Mouse (Mus musculus): ENCODE results near the gene Zfp612. TPM values are rescaled to one million over a fixed set of nuclear protein-coding genes. Genes with fewer than 3 reads are reported as not detected.

Gene Zfp612
- polyA plus RNA-seq (2014; fragmentation: Illumina TruSeq; extraction: RNeasy Lipid Tissue Mini Kit (QIAGEN cat#74804); ENCODE audit: low replicate concordance), result 8.8 TPM

DNA sequence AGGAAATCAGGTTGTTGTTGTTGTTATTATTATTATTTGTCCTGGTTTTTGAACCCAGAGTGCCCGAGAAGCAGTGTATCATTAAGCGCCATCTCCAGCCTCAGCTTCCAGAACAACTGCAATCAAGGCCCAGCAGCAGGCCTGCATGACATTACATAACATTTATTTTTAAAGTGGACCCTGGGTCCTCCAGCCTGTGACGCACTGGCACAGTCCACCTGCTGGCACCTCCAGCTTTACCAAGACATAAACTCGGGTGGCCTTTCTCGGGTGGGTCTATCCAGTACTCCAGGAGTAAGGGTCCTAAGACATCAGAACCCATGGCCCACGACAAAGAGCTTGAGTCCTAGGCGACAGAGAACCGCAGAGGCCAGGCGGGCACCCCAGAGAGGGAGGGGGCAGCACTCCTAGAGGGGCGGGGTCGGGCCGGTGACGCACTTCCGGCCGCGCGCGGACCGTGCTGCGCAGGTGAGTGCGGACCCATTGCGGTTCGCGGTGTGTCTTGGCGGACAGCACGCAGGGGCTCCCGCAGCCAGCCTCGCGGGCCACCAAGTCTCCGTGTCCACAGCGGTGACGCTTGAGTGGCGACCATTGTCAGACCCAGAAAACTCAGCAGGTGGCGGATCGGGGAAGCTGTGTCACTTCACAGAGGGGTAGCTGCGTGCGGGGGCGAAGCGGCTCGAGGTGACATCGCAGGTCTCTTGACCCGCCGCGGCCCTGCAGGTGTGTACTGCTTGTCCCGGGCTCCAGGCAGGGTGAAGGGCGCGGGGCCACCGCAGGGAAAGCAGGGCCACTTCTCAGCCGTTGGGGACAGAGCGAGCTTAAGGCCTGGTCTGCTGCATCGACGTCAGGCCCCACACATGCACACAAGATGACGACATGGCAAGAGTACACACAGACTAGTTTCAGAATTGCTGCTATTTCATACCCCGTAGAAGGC lies at the start of gene Zfp612:
Zfp612 (plus strand) TSS at position 465 of the 940 bp plus-strand sequence.

DNA sequence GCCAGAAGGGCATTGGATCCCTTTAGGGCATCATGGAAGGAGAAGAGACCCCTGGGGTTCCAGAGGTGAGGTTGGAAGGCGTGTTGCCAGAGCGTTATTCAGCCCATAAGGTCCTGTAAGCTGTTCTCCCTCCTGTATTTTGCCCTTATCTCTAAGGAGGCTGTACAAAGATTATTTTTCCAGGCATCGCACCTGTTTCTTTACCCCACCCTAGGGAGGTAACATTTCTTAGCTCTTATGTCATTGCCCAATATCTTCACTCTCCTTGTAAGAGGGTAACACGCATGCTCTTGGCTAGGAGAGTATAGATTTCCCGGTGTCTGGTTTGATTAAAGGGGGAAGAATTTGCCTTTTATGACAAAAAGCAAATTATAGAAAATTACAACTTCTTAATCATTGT lies 39.9 kb upstream of the Zfp612 start, which contains the start of gene Chst4:
Chst4 (minus strand) TSS at position 82 of the 400 bp plus-strand sequence.

DNA sequence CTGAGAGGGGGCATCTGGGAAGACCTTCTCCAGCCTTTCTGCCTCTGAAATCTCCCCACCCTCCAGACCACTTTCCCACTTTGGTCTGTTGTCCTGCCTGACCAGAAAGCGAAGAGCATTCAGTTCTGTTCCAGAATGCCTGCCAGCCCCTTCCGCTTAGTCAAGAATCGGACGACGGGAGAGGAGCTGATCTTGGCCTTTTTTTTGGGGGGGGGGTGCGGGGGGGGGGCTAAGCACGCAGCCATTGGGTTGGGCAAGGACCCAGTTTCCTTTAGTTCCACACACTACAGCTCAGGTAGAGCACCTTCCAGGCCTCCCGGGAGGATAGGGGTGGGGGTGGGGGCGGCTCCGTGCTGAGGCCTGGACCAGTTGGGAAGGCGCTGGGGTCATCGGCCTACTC lies 21.4 kb downstream of the Zfp612 start, which contains the start of gene Gm21964:
Gm21964 (plus strand) TSS at position 301 of the 400 bp plus-strand sequence.

DNA sequence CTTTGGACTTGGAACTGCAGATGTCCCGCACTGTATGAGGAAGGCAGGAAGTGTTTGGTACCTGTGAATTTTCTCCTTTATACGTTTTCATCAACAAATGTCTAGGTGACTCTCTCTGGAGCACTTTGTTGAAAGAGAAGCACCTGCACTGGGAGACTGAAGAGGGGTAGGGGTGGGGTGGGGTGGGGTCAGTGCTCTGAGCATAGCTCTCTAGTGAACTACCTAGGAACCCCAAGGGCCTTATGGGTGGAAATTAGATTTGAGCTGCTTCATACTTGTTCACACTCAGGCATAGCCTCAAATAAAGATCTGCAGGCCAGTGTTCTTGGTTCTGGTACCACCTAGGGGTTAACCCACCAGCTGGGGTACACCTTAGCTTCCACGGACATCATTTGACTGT lies 23.1 kb downstream of the Zfp612 start, which contains the start of gene Gm17720:
Gm17720 (minus strand) TSS at position 101 of the 400 bp plus-strand sequence.

Other genes starting within 250 kb of the Zfp612 start
- 36.3 TPM for gene Phlpp2, start 211.2 kb upstream of the Zfp612 start, polyA plus RNA-seq (2014; fragmentation: Illumina TruSeq; extraction: RNeasy Lipid Tissue Mini Kit (QIAGEN cat#74804); ENCODE audit: low replicate concordance)
- gene Marveld3, start 117.5 kb upstream of the Zfp612 start, polyA plus RNA-seq (2014; fragmentation: Illumina TruSeq; extraction: RNeasy Lipid Tissue Mini Kit (QIAGEN cat#74804); ENCODE audit: low replicate concordance), result 33.7 TPM
- gene Tat, start 89.3 kb upstream of the Zfp612 start, polyA plus RNA-seq (2014; fragmentation: Illumina TruSeq; extraction: RNeasy Lipid Tissue Mini Kit (QIAGEN cat#74804); ENCODE audit: low replicate concordance), result not detected
- gene Chst4, start 40.0 kb upstream of the Zfp612 start, polyA plus RNA-seq (2014; fragmentation: Illumina TruSeq; extraction: RNeasy Lipid Tissue Mini Kit (QIAGEN cat#74804); ENCODE audit: low replicate concordance), result 8.7 TPM
- gene Gm21964, start 21.5 kb downstream of the Zfp612 start, polyA plus RNA-seq (2014; fragmentation: Illumina TruSeq; extraction: RNeasy Lipid Tissue Mini Kit (QIAGEN cat#74804); ENCODE audit: low replicate concordance), result not detected
- not detected for gene Gm17720, start 23.0 kb downstream of the Zfp612 start, polyA plus RNA-seq (2014; fragmentation: Illumina TruSeq; extraction: RNeasy Lipid Tissue Mini Kit (QIAGEN cat#74804); ENCODE audit: low replicate concordance)
- gene Calb2, start 88.5 kb downstream of the Zfp612 start, polyA plus RNA-seq (2014; fragmentation: Illumina TruSeq; extraction: RNeasy Lipid Tissue Mini Kit (QIAGEN cat#74804); ENCODE audit: low replicate concordance), result 6.1 TPM
- 4.6 TPM for gene Cmtr2, start 135.9 kb downstream of the Zfp612 start, polyA plus RNA-seq (2014; fragmentation: Illumina TruSeq; extraction: RNeasy Lipid Tissue Mini Kit (QIAGEN cat#74804); ENCODE audit: low replicate concordance)
- not detected for gene Hydin, start 187.2 kb downstream of the Zfp612 start, polyA plus RNA-seq (2014; fragmentation: Illumina TruSeq; extraction: RNeasy Lipid Tissue Mini Kit (QIAGEN cat#74804); ENCODE audit: low replicate concordance)

All from small intestine, adult 10 weeks (tissue).